Mouse (Mus musculus) layer of hippocampus, postnatal 36 days (tissue): ENCODE data around the gene Nbas. TPM values are rescaled to one million over a fixed set of nuclear protein-coding genes. Genes with fewer than 3 reads are reported as not detected.

Experiments used
- DNase-seq, 2 experiments: peaks; one replicate each; pipeline ENCODE4 v3.0.0; 2022
- total RNA-seq, 2 experiments: library from RNA; stranded (reverse); gene quantifications; 2 replicates each; pipeline ENCODE4 v1.2.3; 2021

The Nbas gene
- total RNA-seq, 2 experiments from 2014 or later, result 30.5 to 33.2 TPM

DNA sequence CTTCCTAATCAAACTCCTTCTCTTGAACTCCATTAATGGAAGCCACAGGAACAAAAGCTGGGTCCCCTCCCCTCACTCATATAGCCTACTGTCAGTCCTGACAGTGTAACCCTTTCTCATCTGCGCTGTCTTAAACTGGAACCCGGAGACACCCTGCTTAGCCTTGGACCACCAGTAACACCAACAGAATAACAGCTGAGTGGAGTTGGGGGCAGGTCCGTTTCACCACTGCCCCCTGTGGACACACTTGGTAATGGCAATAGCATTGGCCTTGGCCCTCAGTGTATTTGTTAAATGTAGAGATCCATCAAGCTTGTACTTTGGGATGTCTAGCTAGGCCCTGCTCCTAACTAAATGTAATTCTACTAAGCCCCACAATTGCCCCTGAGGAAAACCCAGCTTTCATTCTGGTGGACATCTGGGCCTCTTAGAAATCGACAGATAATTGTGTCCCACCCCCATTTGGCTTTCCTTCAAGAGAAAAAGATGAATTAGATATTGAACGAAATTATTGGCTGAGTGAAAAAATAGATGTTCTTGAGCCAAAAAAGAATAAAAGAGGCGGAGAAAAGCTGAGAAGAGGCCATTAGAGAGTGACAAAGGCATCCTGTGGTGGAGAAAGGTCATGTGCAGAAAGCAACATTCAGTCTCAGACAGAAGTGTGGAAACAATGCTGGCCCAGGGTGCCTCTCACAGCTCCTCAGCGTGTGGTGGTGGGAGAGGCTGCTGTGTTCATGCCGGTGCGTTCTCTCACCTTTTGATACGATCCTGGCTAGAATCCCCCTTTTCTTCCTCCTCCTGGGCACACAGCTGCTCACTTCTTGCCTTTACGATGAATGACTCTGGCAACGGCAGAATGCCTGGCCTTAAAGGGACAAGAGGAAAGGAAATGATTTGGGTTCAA lies 358.1 kb downstream of the Nbas start:
- DNase-seq, result peak in 1 of 2 experiments; percentile 21

Other genes with a start within 250 kb of the Nbas start
- gene Ddx1, start 19.9 kb upstream of the Nbas start, total RNA-seq, result 100 to 1,000 TPM; 120 to 123 TPM